Mouse (Mus musculus) retina, adult 2 months (tissue): ENCODE measurements at regions not wholly inside any gene's neighbourhood (a gene's known extent, or its start where the extent isn't known, plus 50 kb on each side); places are given as distances from the start of the nearest gene placed in this dataset.
A peak's percentile ranks its signal among the peaks of the same experiment; 100 is the strongest.

Experiments used
- DNase-seq: peaks from one replicate; pipeline ENCODE4 v3.0.0-alpha.2; 2012; ENCODE audit warnings: low read depth, low spot score

- DNase-seq: no peak
These were observed 203.1 kb upstream of the Gm9833 start for GRCm38 (mm10) chr3:9884691-9885354.

GRCm38 (mm10) chr3:9885565-9885964 lies 202.3 kb upstream of the Gm9833 start:
- DNase-seq: no peak

GRCm38 (mm10) chr3:9886077-9886476 lies 201.8 kb upstream of the Gm9833 start:
- DNase-seq: no peak

- DNase-seq: no peak
These were observed 200.9 kb upstream of the Gm9833 start for GRCm38 (mm10) chr3:9886765-9887626.

GRCm38 (mm10) chr3:9887627-9887994 lies 200.3 kb upstream of the Gm9833 start:
- DNase-seq: no peak

GRCm38 (mm10) chr3:9888051-9888450 lies 199.9 kb upstream of the Gm9833 start:
- DNase-seq: no peak

- no peak for DNase-seq
These were observed 194.9 kb upstream of the Gm9833 start for GRCm38 (mm10) chr3:9892884-9893494.

- no peak for DNase-seq
These were observed 192.3 kb upstream of the Gm9833 start for GRCm38 (mm10) chr3:9895396-9896135.

GRCm38 (mm10) chr3:9896303-9896702 lies 191.6 kb upstream of the Gm9833 start:
- no peak for DNase-seq

GRCm38 (mm10) chr3:9901663-9902062 lies 186.2 kb upstream of the Gm9833 start:
- no peak for DNase-seq

GRCm38 (mm10) chr3:9913357-9913756 lies 174.6 kb upstream of the Gm9833 start:
- no peak for DNase-seq

- DNase-seq: no peak
These were observed 171.3 kb upstream of the Gm9833 start for GRCm38 (mm10) chr3:9916538-9917106.

GRCm38 (mm10) chr3:9920331-9920730 lies 167.6 kb upstream of the Gm9833 start:
- no peak for DNase-seq

- DNase-seq: no peak
These were observed 166.2 kb upstream of the Gm9833 start for GRCm38 (mm10) chr3:9921730-9922129.

- DNase-seq: no peak
These were observed 165.3 kb upstream of the Gm9833 start for GRCm38 (mm10) chr3:9922541-9923046.

GRCm38 (mm10) chr3:9924630-9925029 lies 163.3 kb upstream of the Gm9833 start:
- no peak for DNase-seq

- DNase-seq: no peak
These were observed 151.0 kb upstream of the Gm9833 start for GRCm38 (mm10) chr3:9936853-9937441.

GRCm38 (mm10) chr3:9938651-9939050 lies 149.3 kb upstream of the Gm9833 start:
- DNase-seq: no peak

GRCm38 (mm10) chr3:9942631-9943030 lies 145.3 kb upstream of the Gm9833 start:
- DNase-seq: no peak

GRCm38 (mm10) chr3:9947357-9948065 lies 140.4 kb upstream of the Gm9833 start:
- peak; percentile 26 for DNase-seq
